Mouse (Mus musculus) adrenal gland, adult 18-20 months (tissue): ENCODE measurements around the gene Akt1. TPM values are rescaled to one million over a fixed set of nuclear protein-coding genes. Genes with fewer than 3 reads are reported as not detected.

Experiments
- DNase-seq, 2 experiments: peaks; one replicate each; pipeline ENCODE4 v3.0.0; 2021 to 2022; ENCODE audit warnings: low spot score in 2 of 2
- total RNA-seq, 2 experiments: library from RNA; stranded (reverse); gene quantifications; 1 replicate in 1 of 2; 2 replicates in 1 of 2; pipeline ENCODE4 v1.2.3; 2021

The Akt1 gene
- total RNA-seq, 2 experiments from 2014 or later: 184 to 355 TPM

DNA sequence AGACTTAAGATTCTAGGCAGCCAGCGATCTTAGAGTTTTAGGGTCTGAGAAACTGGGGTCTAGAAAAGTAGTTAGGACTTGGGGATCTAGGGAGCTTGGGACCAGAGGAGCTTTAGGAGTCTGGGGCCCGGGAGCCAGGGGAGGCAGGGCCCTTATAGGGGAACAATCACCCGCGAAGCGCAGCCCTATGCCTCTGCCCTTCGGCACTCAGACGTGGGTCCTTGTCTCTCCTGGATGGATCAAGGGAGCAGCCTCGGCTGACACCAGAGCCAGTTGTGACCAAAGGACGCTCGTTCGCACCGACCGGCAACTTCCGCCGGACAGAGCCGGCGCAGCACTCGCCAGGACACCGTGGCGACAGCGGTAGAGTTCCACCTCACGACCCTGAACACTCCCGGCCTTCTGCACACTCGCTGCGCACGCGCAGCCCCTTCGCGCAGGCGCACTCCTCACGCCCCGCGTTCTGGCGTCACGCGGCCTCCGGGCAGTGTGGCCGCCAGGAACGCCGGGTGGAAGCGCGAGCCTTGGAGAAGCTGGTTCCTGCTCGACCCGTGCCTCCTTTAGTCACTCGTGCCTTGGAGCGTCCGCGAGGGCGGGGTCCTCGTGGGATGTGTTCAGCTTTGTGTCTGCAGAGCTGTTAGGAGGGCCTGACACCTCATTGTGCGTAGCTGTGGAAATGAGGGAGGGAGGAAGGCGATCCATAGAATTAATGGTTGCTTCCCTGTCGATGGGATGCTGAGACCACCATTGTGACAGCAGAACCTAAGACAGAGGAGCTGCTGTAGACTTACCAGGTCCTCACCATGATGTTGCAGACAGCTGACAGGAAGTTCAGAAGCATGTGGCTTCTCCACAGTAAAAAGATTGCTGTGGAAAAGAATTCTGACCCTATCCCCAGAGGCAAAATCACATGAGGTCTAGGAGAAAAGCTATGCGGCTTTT lies 18.8 kb upstream of the Akt1 start:
- peak; percentile 97 for DNase-seq

- peak in 1 of 2 experiments; percentile 20 for DNase-seq
Observed at GRCm38 (mm10) chr12:112688458-112688857, 13.8 kb upstream of the Akt1 start.

DNA sequence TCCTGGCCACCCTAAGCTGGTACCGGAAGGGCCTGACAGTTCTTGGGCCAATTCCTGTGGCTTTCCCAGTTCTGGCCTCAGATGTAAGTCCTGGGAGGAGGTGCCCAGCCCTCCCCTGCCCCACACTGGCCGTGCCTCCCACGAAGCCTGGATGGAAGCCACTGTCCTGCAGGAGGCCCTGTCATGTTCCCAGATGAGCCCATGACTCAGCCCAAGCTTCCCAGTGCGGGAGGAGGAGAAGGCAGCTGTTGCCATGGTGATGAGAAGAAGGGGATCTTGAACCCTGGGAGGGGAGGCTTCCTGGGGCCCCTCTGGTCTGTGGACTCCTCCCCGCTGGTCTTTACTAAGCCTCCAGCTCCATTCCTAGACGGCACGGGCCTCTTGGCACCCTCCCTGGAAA lies 8.7 kb upstream of the Akt1 start:
- no peak for DNase-seq

GRCm38 (mm10) chr12:112679027-112679996 lies 4.6 kb upstream of the Akt1 start:
- DNase-seq: no peak

- DNase-seq: peak; percentile 65 to 71
Observed at GRCm38 (mm10) chr12:112678555-112679026, 3.9 kb upstream of the Akt1 start, which contains the start of gene Zbtb42. Gene Zbtb42 (plus strand): TSS chr12:112678828.

DNA sequence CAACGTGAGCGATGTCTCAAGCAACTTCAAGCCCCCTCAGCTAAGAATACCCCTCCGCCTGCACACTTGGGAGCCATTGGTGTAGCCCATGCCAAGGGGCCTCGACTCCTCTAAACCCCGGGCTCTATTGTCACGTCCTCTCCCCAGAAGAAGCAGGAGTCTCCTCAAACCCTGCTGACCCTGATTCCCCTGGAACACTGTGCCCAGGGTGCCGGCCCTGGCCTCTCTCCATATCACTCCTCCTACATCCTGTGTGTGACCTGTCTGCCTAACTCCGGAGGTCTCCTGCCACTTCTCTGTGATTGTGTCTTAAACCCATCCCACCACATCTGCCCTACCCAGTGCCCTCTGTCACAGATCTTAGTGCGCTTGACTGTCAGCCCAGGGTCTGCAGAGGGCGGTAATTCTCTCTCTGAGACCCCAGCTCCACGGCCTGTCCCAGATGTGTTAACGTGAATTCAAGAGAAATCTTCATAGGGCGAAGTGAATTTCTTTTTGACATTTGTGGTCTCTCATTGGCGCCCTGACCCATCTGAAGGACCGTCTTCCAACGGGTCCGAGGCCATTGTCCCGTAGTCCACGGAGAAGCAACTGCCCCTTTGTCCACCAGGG lies 3.4 kb upstream of the Akt1 start:
- no peak for DNase-seq

- DNase-seq: no peak
Observed at GRCm38 (mm10) chr12:112677076-112677475, 2.4 kb upstream of the Akt1 start.

DNA sequence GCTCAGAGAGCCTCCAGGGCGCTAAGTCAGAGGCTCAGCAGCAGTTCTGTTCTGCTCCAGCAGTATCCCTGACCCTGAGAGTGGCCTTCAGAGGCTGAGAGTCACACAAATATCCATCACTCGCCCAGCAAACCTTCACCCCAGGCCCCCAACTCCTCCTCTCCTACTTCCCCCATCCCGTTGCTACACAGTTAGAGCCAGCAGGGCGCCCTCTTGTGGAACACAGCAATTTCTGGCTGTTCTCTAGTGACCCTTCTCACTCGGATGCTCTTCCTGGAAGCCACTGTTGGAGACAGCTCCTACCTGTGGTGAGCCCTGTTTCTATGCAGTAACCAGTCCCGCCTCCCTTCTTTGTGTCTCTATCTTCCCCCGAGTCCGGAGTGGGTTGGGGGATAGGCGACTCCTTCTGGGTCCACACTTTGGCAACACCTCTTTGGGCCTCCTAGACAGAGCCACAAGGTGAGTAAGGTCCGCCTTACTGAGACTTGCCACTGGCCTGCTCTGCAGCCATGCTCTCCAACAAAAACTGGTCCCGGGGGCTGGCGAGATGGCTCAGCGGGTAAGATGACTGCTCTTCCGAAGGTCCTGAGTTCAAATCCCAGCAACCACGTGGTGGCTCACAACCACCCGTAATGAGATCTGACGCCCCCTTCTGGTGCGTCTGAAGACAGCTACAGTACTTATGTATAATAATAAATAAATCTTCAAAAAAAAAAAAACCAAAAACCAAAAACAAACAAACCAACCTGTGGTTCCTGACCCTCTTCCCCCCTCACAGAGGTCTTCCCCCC lies 756 bp upstream of the Akt1 start:
- peak; percentile 82 to 87 for DNase-seq

GRCm38 (mm10) chr12:112673576-112674091 lies 1.1 kb downstream of the Akt1 start:
- peak in 1 of 2 experiments; percentile 57 for DNase-seq

GRCm38 (mm10) chr12:112672744-112673575 lies 1.7 kb downstream of the Akt1 start:
- no peak for DNase-seq

GRCm38 (mm10) chr12:112671891-112672290 lies 2.8 kb downstream of the Akt1 start:
- DNase-seq: no peak

- DNase-seq: peak in 1 of 2 experiments; percentile 69
Observed at GRCm38 (mm10) chr12:112670718-112671393, 3.8 kb downstream of the Akt1 start.

GRCm38 (mm10) chr12:112667619-112668297 lies 6.9 kb downstream of the Akt1 start:
- DNase-seq: no peak

DNA sequence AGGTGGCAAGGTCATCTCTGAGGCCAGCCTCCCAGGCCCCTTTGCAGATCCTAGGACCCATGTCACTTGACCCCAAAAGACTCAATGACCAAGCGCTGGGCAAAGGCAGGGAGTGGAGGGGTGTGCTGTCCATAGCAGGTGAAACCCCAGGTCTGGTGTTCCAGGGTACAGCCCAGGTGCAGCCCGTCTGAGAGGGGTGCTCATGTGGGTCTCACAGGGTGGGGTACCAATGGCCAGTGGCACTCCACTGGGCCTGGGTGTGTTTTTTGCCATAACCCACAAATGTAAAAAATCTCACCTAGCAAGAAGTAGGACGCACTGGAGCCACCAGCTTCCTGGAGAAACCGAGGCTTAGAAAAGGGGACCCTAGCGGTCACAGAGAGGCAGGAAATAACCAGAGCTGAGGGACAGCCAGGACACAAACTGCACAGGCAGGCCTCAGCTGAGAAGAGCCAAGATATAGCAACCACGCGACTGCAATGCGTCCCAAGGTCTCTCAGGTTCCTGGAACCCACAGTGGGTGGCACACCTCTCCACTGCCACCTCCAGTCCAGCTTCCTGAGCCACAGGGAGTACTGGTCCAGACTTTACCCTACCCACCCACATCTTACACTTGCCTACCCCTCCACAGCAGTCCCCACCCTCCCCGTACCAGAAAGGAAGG lies 8.7 kb downstream of the Akt1 start:
- DNase-seq: no peak

DNA sequence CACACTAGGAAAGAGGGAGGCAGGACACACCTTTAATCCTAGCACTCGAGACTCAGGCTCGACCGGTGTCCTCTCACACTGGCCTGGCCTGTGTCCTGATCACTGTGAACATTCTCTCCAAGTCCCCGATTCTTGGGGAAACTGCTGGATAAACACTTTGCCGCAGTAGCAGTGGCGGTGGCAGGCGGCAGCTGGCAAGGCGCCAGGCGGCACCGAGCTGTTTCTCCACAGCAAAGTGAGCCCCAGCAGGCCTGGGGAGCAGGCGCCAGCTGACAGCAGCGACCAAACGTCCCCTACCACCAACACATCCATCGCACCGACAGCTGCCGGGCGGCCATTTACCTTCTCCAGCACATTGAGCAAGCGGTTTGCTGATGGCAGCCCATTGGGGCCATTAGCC lies 9.2 kb downstream of the Akt1 start:
- DNase-seq: peak; percentile 68

- no peak for DNase-seq
Observed at GRCm38 (mm10) chr12:112664656-112665055, 10.0 kb downstream of the Akt1 start.

- DNase-seq: no peak
Observed at GRCm38 (mm10) chr12:112664124-112664523, 10.6 kb downstream of the Akt1 start.
